Mouse (Mus musculus) liver, embryonic 16.5 days (tissue): ENCODE data around the gene Rxra. TPM values are rescaled to one million over a fixed set of nuclear protein-coding genes. Genes with fewer than 3 reads are reported as not detected.

Experiments
- ATAC-seq: fragments of 200-750 bp; cut with Nextera tagmentation; 2 replicates; pipeline ENCODE4 v1.8.0; 2017; ENCODE audit warnings: low read depth, mild to moderate bottlenecking, moderate number of reproducible peaks, moderate library complexity
- H3K27ac ChIP-seq: fragments of 300-500 bp; sonication (generic); 2 replicates; pipeline ENCODE4 v1.5.1; 2014; ENCODE audit warnings: mild to moderate bottlenecking, low read length
- H3K27me3 ChIP-seq: fragments of 300-500 bp; sonication (generic); 2 replicates; pipeline ENCODE4 v1.6.1; 2014; ENCODE audit warnings: low read depth, low read length, mixed read lengths; ENCODE audit not compliant: control insufficient read depth, insufficient read depth
- H3K36me3 ChIP-seq: fragments of 300-500 bp; sonication (generic); 2 replicates; pipeline ENCODE4 v1.6.1; 2014; ENCODE audit warnings: mild to moderate bottlenecking; ENCODE audit not compliant: control insufficient read depth, insufficient read depth
- H3K4me1 ChIP-seq: fragments of 300-500 bp; sonication (generic); 2 replicates; pipeline ENCODE4 v1.6.1; 2014; ENCODE audit warnings: low read depth, low read length, mixed read lengths; ENCODE audit not compliant: control insufficient read depth
- H3K4me2 ChIP-seq: fragments of 300-500 bp; sonication (generic); 2 replicates; pipeline ENCODE4 v1.6.1; 2014; ENCODE audit warnings: low read depth, low read length, mixed read lengths
- H3K4me3 ChIP-seq: fragments of 300-500 bp; sonication (generic); 2 replicates; pipeline ENCODE4 v1.5.1; 2014; ENCODE audit warnings: low read depth, mild to moderate bottlenecking, low read length
- H3K9ac ChIP-seq: fragments of 300-500 bp; sonication (generic); 2 replicates; pipeline ENCODE4 v1.6.1; 2014; ENCODE audit warnings: low read depth, low read length
- H3K9me3 ChIP-seq: fragments of 300-500 bp; sonication (generic); replicated peaks from 2 replicates; pipeline ENCODE4 v1.6.1; 2016; ENCODE audit warnings: low read length; ENCODE audit not compliant: control insufficient read depth
- WGBS: fragments of 180-500 bp; shearing (Covaris S2); extraction: QIAGEN DNeasy Blood & Tissue Kit; methylation state at CpG from one replicate; pipeline ENCODE4 v1.1.7; 2014; ENCODE audit not compliant: insufficient replicate concordance; 5-methylcytosine and 5-hydroxymethylcytosine counted together
- polyA plus RNA-seq: library from polyadenylated mRNA; unstranded; fragments of >200 nt; fragmentation: Nextera tagmentation; extraction: Ambion mirVana; gene quantifications from 2 replicates; pipeline ENCODE4 v1.2.1, GENCODE M21; 2015

Gene Rxra
- polyA plus RNA-seq, 1 experiment from 2014 or later, result 5.5 TPM

DNA sequence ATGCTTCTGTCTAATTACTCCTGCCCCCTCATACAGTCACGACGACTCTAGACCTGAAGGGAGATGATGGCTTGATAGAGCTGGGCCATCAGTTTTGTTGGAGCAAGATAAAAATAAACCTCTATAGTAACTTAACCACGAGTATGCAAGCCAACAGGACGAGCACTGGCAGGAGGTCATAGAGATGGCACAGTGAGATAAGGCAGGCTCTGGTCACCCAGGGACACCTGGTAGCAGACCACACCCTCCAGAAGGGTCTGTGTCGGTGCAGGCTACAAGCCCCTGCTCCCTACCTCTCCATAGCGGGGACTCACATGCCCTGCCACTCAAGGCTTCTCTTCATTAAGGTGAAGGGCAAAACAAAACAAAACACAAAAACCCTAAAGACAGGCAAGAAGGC lies 102.0 kb downstream of the Rxra start:
- Histone ChIP-seq H3K27ac (no peak overlapping the region), H3K36me3 (no peaks in the 10 kb centered on the region), H3K27me3 (no peaks in the 10 kb centered on the region), H3K9me3 (no peaks in the 10 kb centered on the region), H3K4me2 (no peak overlapping the region), H3K9ac (no peak overlapping the region), H3K4me1 (no peaks in the 10 kb centered on the region), H3K4me3 (no peak overlapping the region)
- WGBS, result 26% methylated on average over 6 of the region's 6 CpGs
- no peak for ATAC-seq

DNA sequence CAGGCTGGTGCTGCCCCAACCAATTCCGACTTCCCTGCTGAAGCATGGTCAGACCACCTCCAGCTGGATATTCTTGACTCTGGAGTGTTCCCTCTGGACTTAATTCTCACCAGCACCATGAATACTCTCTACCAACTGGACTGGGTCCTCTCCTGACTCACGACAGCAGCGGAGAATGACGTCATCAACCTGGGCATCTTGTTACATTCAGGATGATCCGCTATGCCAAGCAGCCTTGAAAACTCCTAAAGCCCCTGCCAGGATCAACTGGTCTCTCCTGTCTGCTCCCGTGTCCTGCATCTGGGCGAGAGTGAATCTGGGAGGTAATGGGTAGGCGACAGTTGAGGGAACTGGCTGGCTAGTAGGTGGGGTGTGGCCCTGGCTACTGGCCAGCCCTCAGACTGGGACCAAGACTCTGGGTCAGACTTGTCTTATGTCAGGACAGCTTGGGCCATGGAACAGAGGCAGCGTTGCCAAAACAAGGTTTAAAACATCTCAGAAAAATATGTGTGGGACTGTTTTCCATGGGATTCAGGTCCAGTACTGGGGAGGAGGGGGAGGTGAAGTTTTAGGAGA lies 103.1 kb downstream of the Rxra start:
- no peak for ATAC-seq
- no peak overlapping the region for H3K4me2 ChIP-seq
- H3K36me3 ChIP-seq, result no peaks in the 10 kb centered on the region
- no peak overlapping the region for H3K27ac ChIP-seq
- H3K4me3 ChIP-seq, result no peak overlapping the region
- no peaks in the 10 kb centered on the region for H3K27me3 ChIP-seq
- no peaks in the 10 kb centered on the region for H3K9me3 ChIP-seq
- WGBS, result 68% methylated on average over 9 of the region's 9 CpGs
- H3K4me1 ChIP-seq, result no peaks in the 10 kb centered on the region
- H3K9ac ChIP-seq, result no peak overlapping the region

DNA sequence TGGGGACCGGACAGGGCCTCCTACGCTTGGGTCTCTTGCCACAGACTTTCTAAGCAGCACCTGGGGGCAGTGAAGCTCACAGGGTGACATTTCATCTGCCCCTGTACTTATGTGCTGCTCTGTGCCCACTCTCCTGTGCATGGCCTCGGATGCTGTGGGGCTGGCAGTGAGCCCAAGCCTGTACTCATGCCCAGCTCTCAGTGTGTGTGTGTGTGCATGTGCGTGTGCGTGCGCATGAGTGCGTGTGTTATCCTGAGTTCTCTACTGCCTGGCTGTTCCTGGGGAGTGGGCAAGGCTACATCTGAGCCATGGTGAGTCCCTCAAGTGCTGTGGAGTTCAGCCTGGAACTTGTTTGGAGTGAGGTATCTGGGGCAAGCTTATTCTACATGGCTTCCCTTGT lies 103.9 kb downstream of the Rxra start:
- Histone ChIP-seq H3K27ac (no peak overlapping the region), H3K4me2 (no peak overlapping the region), H3K4me3 (no peak overlapping the region), H3K36me3 (no peaks in the 10 kb centered on the region), H3K27me3 (no peaks in the 10 kb centered on the region), H3K9me3 (no peaks in the 10 kb centered on the region), H3K9ac (no peak overlapping the region), H3K4me1 (no peaks in the 10 kb centered on the region)
- 70% methylated on average over 7 of the region's 7 CpGs for WGBS
- no peak for ATAC-seq

DNA sequence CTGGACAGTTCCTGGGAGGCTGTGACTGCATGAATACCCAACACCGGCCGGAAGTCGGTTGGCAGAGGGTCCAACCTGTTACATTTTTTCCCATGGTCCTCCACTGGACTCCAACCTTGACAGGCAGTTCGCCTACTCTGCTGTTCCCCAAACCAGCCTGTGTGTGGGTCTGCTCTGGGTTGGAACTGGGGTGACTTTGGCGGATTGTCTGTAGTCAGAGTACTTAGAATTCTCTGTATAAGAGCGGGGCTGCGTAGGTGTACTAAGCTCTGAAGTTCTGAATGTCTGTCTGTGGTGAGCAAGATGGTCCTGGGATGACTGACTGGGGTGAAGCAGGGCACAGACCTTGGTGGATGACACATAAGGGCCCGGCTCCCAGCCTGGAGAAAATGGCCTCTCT lies 109.1 kb downstream of the Rxra start:
- Histone ChIP-seq H3K4me1 (no peaks in the 10 kb centered on the region), H3K4me3 (no peak overlapping the region), H3K27ac (no peak overlapping the region), H3K36me3 (no peaks in the 10 kb centered on the region), H3K9me3 (no peaks in the 10 kb centered on the region), H3K9ac (no peak overlapping the region), H3K4me2 (no peak overlapping the region), H3K27me3 (no peaks in the 10 kb centered on the region)
- no peak for ATAC-seq
- WGBS, result 66% methylated on average over 8 of the region's 8 CpGs

DNA sequence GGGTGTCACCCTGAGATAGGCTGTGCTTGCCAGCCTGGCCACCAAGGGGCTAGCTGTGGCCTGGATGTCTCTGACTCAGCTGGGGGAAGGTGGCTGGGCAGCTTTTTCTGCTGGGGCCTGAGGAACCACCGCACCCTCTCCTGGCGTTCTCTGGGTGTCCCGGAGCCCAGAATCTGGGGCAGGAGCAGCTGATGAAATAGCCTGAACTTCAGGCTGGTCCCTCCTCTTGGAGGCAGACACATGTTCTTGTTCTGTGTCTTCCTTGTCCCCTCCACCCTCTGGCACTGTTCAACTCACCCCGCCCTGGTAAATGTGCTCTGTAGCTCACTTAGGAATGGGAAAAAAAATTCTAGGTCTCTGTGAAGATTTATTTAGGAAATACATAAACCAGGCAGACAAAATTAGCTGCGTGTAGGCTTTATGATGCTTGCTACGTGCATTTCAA lies 109.8 kb downstream of the Rxra start:
- no peak overlapping the region for H3K4me2 ChIP-seq
- H3K27me3 ChIP-seq, result no peaks in the 10 kb centered on the region
- H3K4me1 ChIP-seq, result no peaks in the 10 kb centered on the region
- no peaks in the 10 kb centered on the region for H3K9me3 ChIP-seq
- WGBS, result 70% methylated on average over 6 of the region's 6 CpGs
- no peak overlapping the region for H3K27ac ChIP-seq
- no peak overlapping the region for H3K4me3 ChIP-seq
- H3K9ac ChIP-seq, result no peak overlapping the region
- H3K36me3 ChIP-seq, result no peaks in the 10 kb centered on the region
- no peak for ATAC-seq

DNA sequence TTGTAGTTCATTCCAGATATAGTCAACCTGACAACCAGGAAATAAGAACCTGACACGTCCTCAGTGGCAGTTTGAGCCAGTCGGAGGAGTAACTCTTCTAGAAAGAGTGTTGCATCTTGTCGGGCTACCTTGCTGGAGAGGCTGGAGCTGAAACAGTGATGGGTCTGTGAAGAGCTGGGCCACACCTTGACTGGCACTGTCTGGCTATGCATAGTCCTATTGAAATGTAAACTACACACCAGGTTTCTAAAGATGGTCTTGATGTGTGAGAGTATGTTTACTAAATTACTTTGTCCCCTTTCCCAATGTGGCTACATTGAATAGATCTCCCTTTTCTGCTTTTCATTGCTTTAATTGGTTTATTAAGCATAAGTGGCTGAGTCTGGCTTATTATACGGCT lies 115.3 kb downstream of the Rxra start:
- no peak overlapping the region for H3K9ac ChIP-seq
- ATAC-seq, result no peak
- no peak overlapping the region for H3K4me3 ChIP-seq
- H3K4me2 ChIP-seq, result no peak overlapping the region
- no peaks in the 10 kb centered on the region for H3K4me1 ChIP-seq
- WGBS, result 55% methylated on average over 4 of the region's 4 CpGs
- no peaks in the 10 kb centered on the region for H3K9me3 ChIP-seq
- no peaks in the 10 kb centered on the region for H3K36me3 ChIP-seq
- no peak overlapping the region for H3K27ac ChIP-seq
- H3K27me3 ChIP-seq, result no peaks in the 10 kb centered on the region

DNA sequence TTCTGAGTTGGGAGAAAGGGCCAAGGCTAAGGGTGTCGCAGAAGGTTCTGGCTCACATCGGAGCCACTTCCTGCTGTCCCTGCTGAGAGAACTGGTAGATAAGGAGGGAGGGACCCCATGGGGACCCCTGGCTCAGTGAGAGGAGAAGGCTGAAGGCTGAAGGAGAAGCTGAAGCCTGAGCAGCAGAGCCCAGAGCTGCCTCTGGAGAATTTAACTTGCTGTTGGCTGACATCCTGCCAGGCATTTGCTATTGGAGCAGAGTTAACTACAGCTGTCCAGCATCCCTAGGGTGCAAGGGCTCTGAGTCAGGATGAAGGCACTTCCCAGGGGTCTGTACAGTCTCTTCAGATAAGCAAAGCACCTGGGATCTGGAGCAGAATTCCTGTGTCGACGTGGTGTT lies 122.8 kb downstream of the Rxra start:
- no peaks in the 10 kb centered on the region for H3K4me1 ChIP-seq
- H3K9me3 ChIP-seq, result no peaks in the 10 kb centered on the region
- H3K27me3 ChIP-seq, result no peaks in the 10 kb centered on the region
- no peak overlapping the region for H3K4me2 ChIP-seq
- H3K36me3 ChIP-seq, result no peaks in the 10 kb centered on the region
- no peak overlapping the region for H3K4me3 ChIP-seq
- no peak overlapping the region for H3K27ac ChIP-seq
- no peak for ATAC-seq
- 52% methylated on average over 4 of the region's 4 CpGs for WGBS
- no peak overlapping the region for H3K9ac ChIP-seq

DNA sequence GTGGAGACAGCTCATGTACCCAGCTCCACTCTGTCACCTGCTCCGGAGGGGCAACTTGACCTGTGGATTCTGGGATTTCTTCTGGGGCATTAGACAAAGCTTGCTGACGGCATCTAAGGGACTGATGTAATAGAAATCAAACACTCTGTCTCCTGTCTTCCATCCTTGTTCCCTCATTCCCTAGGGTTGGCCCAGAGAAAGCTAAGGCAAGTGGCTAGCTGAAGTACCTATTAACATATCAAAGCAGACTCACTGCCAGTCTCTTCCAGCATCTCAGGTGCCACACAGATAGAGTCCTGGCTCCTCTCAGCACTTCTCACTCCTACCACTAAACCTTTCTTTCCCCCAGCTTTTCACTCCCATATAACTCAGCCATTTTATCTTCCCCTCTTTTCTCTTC lies 124.8 kb downstream of the Rxra start:
- no peak overlapping the region for H3K4me3 ChIP-seq
- H3K36me3 ChIP-seq, result no peaks in the 10 kb centered on the region
- H3K27me3 ChIP-seq, result no peaks in the 10 kb centered on the region
- no peaks in the 10 kb centered on the region for H3K9me3 ChIP-seq
- no peak overlapping the region for H3K27ac ChIP-seq
- no peak for ATAC-seq
- H3K4me2 ChIP-seq, result no peak overlapping the region
- H3K4me1 ChIP-seq, result no peaks in the 10 kb centered on the region
- 68% methylated on average over 2 of the region's 2 CpGs for WGBS
- no peak overlapping the region for H3K9ac ChIP-seq

DNA sequence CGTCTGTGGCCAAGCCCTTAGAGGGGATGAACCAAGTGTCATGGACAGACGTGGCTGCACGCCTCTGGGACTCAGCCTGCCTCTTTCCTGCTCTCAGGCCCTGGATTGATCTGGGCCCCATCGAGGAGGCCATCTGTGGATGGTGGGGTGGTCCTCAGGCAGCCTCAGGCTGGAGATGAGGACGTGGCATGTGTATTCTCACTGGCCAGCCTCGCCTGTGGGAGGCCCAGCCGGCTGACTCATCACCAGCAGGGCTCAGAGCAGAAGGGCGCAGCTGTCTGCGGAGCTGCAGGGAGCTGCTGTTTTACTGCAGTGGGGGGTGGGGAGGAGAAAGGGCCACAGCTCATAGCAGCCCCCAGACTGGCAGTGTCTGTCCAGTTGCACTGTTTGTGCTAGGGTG lies 126.3 kb downstream of the Rxra start:
- H3K4me1 ChIP-seq, result no peaks in the 10 kb centered on the region
- H3K4me3 ChIP-seq, result no peak overlapping the region
- H3K9ac ChIP-seq, result no peak overlapping the region
- no peak overlapping the region for H3K27ac ChIP-seq
- no peaks in the 10 kb centered on the region for H3K27me3 ChIP-seq
- 29% methylated on average over 9 of the region's 9 CpGs for WGBS
- no peak overlapping the region for H3K4me2 ChIP-seq
- H3K36me3 ChIP-seq, result no peaks in the 10 kb centered on the region
- H3K9me3 ChIP-seq, result no peaks in the 10 kb centered on the region
- no peak for ATAC-seq
